Mouse (Mus musculus) neural tube, embryonic 15.5 days (tissue): ENCODE results near the gene Nup37. TPM values are rescaled to one million over a fixed set of nuclear protein-coding genes. Genes with fewer than 3 reads are reported as not detected.

Experiments used
- ATAC-seq: fragments of 200-750 bp; cut with Nextera tagmentation; 2 replicates; pipeline ENCODE4 v1.8.0; 2017; ENCODE audit warnings: mild to moderate bottlenecking, moderate TSS enrichment, moderate library complexity; ENCODE audit not compliant: low FRiP score
- H3K27ac ChIP-seq: fragments of 300-500 bp; sonication (generic); replicated peaks from 2 replicates; pipeline ENCODE4 v1.5.1; 2015; ENCODE audit warnings: mild to moderate bottlenecking, inconsistent platforms
- H3K27me3 ChIP-seq: fragments of 300-500 bp; sonication (generic); replicated peaks from 2 replicates; pipeline ENCODE4 v1.6.1; 2015; ENCODE audit warnings: inconsistent platforms
- H3K36me3 ChIP-seq: fragments of 300-500 bp; sonication (generic); 2 replicates; pipeline ENCODE4 v1.6.1; 2015; ENCODE audit warnings: inconsistent platforms
- H3K4me1 ChIP-seq: fragments of 300-500 bp; sonication (generic); 2 replicates; pipeline ENCODE4 v1.6.1; 2015; ENCODE audit warnings: inconsistent platforms
- H3K4me2 ChIP-seq: fragments of 300-500 bp; sonication (generic); 2 replicates; pipeline ENCODE4 v1.6.1; 2015; ENCODE audit warnings: inconsistent platforms, mild to moderate bottlenecking, moderate library complexity
- H3K4me3 ChIP-seq: fragments of 300-500 bp; sonication (generic); replicated peaks from 2 replicates; pipeline ENCODE4 v1.5.1; 2015; ENCODE audit warnings: mild to moderate bottlenecking, inconsistent platforms
- H3K9ac ChIP-seq: fragments of 300-500 bp; sonication (generic); replicated peaks from 2 replicates; pipeline ENCODE4 v1.6.1; 2015; ENCODE audit warnings: mild to moderate bottlenecking, inconsistent platforms
- H3K9me3 ChIP-seq: fragments of 300-500 bp; sonication (generic); replicated peaks from 2 replicates; pipeline ENCODE4 v1.6.1; 2016; ENCODE audit warnings: inconsistent platforms
- WGBS: fragments of 180-500 bp; shearing (Covaris S2); methylation state at CpG from one replicate; pipeline ENCODE4 v1.1.7; 2015; ENCODE audit warnings: mixed read lengths; 5-methylcytosine and 5-hydroxymethylcytosine counted together
- polyA plus RNA-seq: library from polyadenylated mRNA; unstranded; fragments of >200 nt; fragmentation: Nextera tagmentation; extraction: Ambion mirVana; gene quantifications from 2 replicates; pipeline ENCODE4 v1.2.1, GENCODE M21; 2015

Gene Nup37
- 20.6 and 32.6 TPM in 2 replicates for polyA plus RNA-seq

GRCm38 (mm10) chr10:88146707-88147477 lies at the start of gene Nup37, which contains the start of gene Parpbp:
Nup37 (plus strand) TSS chr10:88146992.
Parpbp (minus strand) TSS chr10:88146941.
- peaks cover 19% of the 10 kb centered on the region for H3K4me1 ChIP-seq
- peak within 1 kb of the TSS; percentile 93 for H3K4me3 ChIP-seq
- WGBS, result under 1% methylated on average over 53 of the region's 53 CpGs
- H3K4me2 ChIP-seq, result peak within 1 kb of the TSS; percentile 94
- H3K27me3 ChIP-seq, result no peaks in the 10 kb centered on the region
- H3K9me3 ChIP-seq, result no peaks in the 10 kb centered on the region
- H3K27ac ChIP-seq, result no peak within 1 kb of the TSS
- peak; percentile 99 for ATAC-seq
- H3K9ac ChIP-seq, result peak within 1 kb of the TSS; percentile 74
- peaks cover 8% of the 10 kb centered on the region; the same call in 1 of the 2 replicates for H3K36me3 ChIP-seq

- no peaks in the 10 kb centered on the region for H3K27me3 ChIP-seq
- 91% methylated on average over 2 of the region's 2 CpGs for WGBS
- H3K9ac ChIP-seq, result no peak overlapping the region
- H3K4me3 ChIP-seq, result no peak overlapping the region
- no peak overlapping the region for H3K4me2 ChIP-seq
- no peak overlapping the region for H3K27ac ChIP-seq
- no peaks in the 10 kb centered on the region for H3K9me3 ChIP-seq
- no peaks in the 10 kb centered on the region for H3K4me1 ChIP-seq
- no peak for ATAC-seq
- H3K36me3 ChIP-seq, result no peaks in the 10 kb centered on the region
Observed at GRCm38 (mm10) chr10:88106169-88106568, 40.6 kb upstream of the Nup37 start.

- no peaks in the 10 kb centered on the region for H3K36me3 ChIP-seq
- no peaks in the 10 kb centered on the region for H3K9me3 ChIP-seq
- H3K27ac ChIP-seq, result no peak overlapping the region
- H3K4me3 ChIP-seq, result no peak overlapping the region
- no peak for ATAC-seq
- no peaks in the 10 kb centered on the region for H3K27me3 ChIP-seq
- WGBS, result 78% methylated on average over 2 of the region's 2 CpGs
- H3K9ac ChIP-seq, result no peak overlapping the region
- no peak overlapping the region for H3K4me2 ChIP-seq
- H3K4me1 ChIP-seq, result no peaks in the 10 kb centered on the region
Observed at GRCm38 (mm10) chr10:88113290-88113689, 33.5 kb upstream of the Nup37 start.

- H3K27me3 ChIP-seq, result no peaks in the 10 kb centered on the region
- H3K4me3 ChIP-seq, result no peak overlapping the region
- no peaks in the 10 kb centered on the region for H3K36me3 ChIP-seq
- no peaks in the 10 kb centered on the region for H3K9me3 ChIP-seq
- ATAC-seq, result no peak
- no peaks in the 10 kb centered on the region for H3K4me1 ChIP-seq
- H3K27ac ChIP-seq, result no peak overlapping the region
- H3K9ac ChIP-seq, result no peak overlapping the region
- no peak overlapping the region for H3K4me2 ChIP-seq
Observed at GRCm38 (mm10) chr10:88119721-88120120, 27.1 kb upstream of the Nup37 start.

GRCm38 (mm10) chr10:88135630-88136029 lies 11.2 kb upstream of the Nup37 start:
- H3K4me1 ChIP-seq, result no peaks in the 10 kb centered on the region
- H3K4me2 ChIP-seq, result no peak overlapping the region
- H3K27me3 ChIP-seq, result no peaks in the 10 kb centered on the region
- WGBS, result 98% methylated on average over 16 of the region's 16 CpGs
- H3K27ac ChIP-seq, result no peak overlapping the region
- ATAC-seq, result no peak
- H3K36me3 ChIP-seq, result no peaks in the 10 kb centered on the region
- H3K4me3 ChIP-seq, result no peak overlapping the region
- H3K9ac ChIP-seq, result no peak overlapping the region
- H3K9me3 ChIP-seq, result no peaks in the 10 kb centered on the region

GRCm38 (mm10) chr10:88146187-88146586 lies 605 bp upstream of the Nup37 start:
- Histone ChIP-seq H3K27ac (no peak overlapping the region), H3K4me3 (peak overlapping the region; percentile 93), H3K4me1 (peaks cover 19% of the 10 kb centered on the region), H3K27me3 (no peaks in the 10 kb centered on the region), H3K36me3 (peaks cover 8% of the 10 kb centered on the region; the same call in 1 of the 2 replicates), H3K9ac (peak overlapping the region; percentile 74), H3K9me3 (no peaks in the 10 kb centered on the region), H3K4me2 (peak overlapping the region; percentile 94)
- WGBS, result 25% methylated on average over 7 of the region's 7 CpGs
- no peak for ATAC-seq

- no peaks in the 10 kb centered on the region for H3K27me3 ChIP-seq
- H3K4me1 ChIP-seq, result peaks cover 19% of the 10 kb centered on the region
- no peak overlapping the region for H3K4me3 ChIP-seq
- no peak overlapping the region for H3K27ac ChIP-seq
- H3K4me2 ChIP-seq, result no peak overlapping the region
- no peak for ATAC-seq
- 92% methylated on average over 4 of the region's 4 CpGs for WGBS
- no peak overlapping the region for H3K9ac ChIP-seq
- no peaks in the 10 kb centered on the region for H3K9me3 ChIP-seq
- H3K36me3 ChIP-seq, result peaks cover 33% of the 10 kb centered on the region
Observed at GRCm38 (mm10) chr10:88150381-88150780, 3.6 kb downstream of the Nup37 start.

- Histone ChIP-seq H3K4me2 (no peak overlapping the region), H3K4me3 (no peak overlapping the region), H3K4me1 (peaks cover 8% of the 10 kb centered on the region), H3K36me3 (peaks cover 33% of the 10 kb centered on the region), H3K27ac (no peak overlapping the region), H3K9me3 (no peaks in the 10 kb centered on the region), H3K27me3 (no peaks in the 10 kb centered on the region), H3K9ac (no peak overlapping the region)
- 94% methylated on average over 6 of the region's 6 CpGs for WGBS
- ATAC-seq, result no peak
Observed at GRCm38 (mm10) chr10:88151658-88152057, 4.9 kb downstream of the Nup37 start.

- H3K4me3 ChIP-seq, result no peak overlapping the region
- H3K27me3 ChIP-seq, result no peaks in the 10 kb centered on the region
- no peaks in the 10 kb centered on the region for H3K4me1 ChIP-seq
- H3K4me2 ChIP-seq, result no peak overlapping the region
- no peak overlapping the region for H3K9ac ChIP-seq
- H3K9me3 ChIP-seq, result no peaks in the 10 kb centered on the region
- H3K27ac ChIP-seq, result no peak overlapping the region
- no peak for ATAC-seq
- 96% methylated on average over 2 of the region's 2 CpGs for WGBS
- peaks cover 25% of the 10 kb centered on the region for H3K36me3 ChIP-seq
Observed at GRCm38 (mm10) chr10:88162096-88162495, 15.3 kb downstream of the Nup37 start.

- Histone ChIP-seq H3K9ac (no peak overlapping the region), H3K9me3 (no peaks in the 10 kb centered on the region), H3K36me3 (peaks cover 25% of the 10 kb centered on the region), H3K4me1 (no peaks in the 10 kb centered on the region), H3K4me3 (no peak overlapping the region), H3K27ac (no peak overlapping the region), H3K27me3 (no peaks in the 10 kb centered on the region), H3K4me2 (no peak overlapping the region)
- no peak for ATAC-seq
- 88% methylated on average over 5 of the region's 5 CpGs for whole genome bisulfite sequencing
Observed at GRCm38 (mm10) chr10:88162676-88163075, 15.9 kb downstream of the Nup37 start.

GRCm38 (mm10) chr10:88166158-88166557 lies 19.4 kb downstream of the Nup37 start:
- H3K4me3 ChIP-seq, result no peak overlapping the region
- H3K4me1 ChIP-seq, result no peaks in the 10 kb centered on the region
- ATAC-seq, result no peak
- no peaks in the 10 kb centered on the region for H3K27me3 ChIP-seq
- H3K36me3 ChIP-seq, result peaks cover 11% of the 10 kb centered on the region
- no peak overlapping the region for H3K9ac ChIP-seq
- no peaks in the 10 kb centered on the region for H3K9me3 ChIP-seq
- H3K27ac ChIP-seq, result no peak overlapping the region
- 93% methylated on average over 3 of the region's 3 CpGs for WGBS
- H3K4me2 ChIP-seq, result no peak overlapping the region

GRCm38 (mm10) chr10:88167438-88168077 lies 20.8 kb downstream of the Nup37 start:
- no peaks in the 10 kb centered on the region for H3K27me3 ChIP-seq
- no peak overlapping the region for H3K9ac ChIP-seq
- H3K4me2 ChIP-seq, result no peak overlapping the region
- peaks cover 5% of the 10 kb centered on the region; the same call in 1 of the 2 replicates for H3K36me3 ChIP-seq
- no peaks in the 10 kb centered on the region for H3K9me3 ChIP-seq
- H3K4me1 ChIP-seq, result no peaks in the 10 kb centered on the region
- H3K27ac ChIP-seq, result no peak overlapping the region
- 80% methylated on average over 7 of the region's 7 CpGs for WGBS
- no peak overlapping the region for H3K4me3 ChIP-seq
- ATAC-seq, result no peak
